Mouse (Mus musculus): ENCODE data around the gene Gm21698.
"Not testable (repeated sequence)": the region's sequence is repeated elsewhere in the genome, so short reads cannot be mapped to it uniquely, and the experiment has no call there.

DNA sequence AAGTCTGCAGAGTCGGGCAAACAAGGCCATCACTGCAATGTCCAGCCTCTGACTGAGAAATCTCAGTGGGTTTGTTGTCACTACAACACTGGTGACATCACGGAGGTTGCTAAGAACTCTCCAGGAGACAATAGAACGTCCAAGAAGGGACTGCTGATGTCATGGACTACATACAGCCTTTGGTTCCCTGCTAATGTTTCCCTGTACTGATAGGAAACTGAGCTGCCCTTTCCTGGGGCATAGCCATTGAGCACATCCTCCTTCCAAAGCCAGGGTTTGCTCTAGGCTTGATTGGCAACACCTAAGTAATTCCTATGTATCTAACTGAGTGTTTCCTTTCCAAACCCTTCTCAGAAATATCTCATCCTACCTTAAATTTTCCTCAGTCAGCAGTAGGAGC lies at the start of gene Gm21698:
- TF ChIP-seq CTCF (conservative IDR thresholded peaks at IDR 0.05; ENCODE audit: low read length); NANOG (IDR thresholded peaks at IDR 0.05; ENCODE audit: borderline replicate concordance, low read length): not testable (repeated sequence)
